Mouse (Mus musculus): ENCODE results near the gene Olfr1284. TPM values are rescaled to one million over a fixed set of nuclear protein-coding genes. Genes with fewer than 3 reads are reported as not detected.
"Not testable (repeated sequence)": the region's sequence is repeated elsewhere in the genome, so short reads cannot be mapped to it uniquely, and the experiment has no call there.

Olfr1284 gene
- polyA plus RNA-seq (2015; fragmentation: Nextera tagmentation; extraction: Ambion mirVana), result not detected in 2 replicates

DNA sequence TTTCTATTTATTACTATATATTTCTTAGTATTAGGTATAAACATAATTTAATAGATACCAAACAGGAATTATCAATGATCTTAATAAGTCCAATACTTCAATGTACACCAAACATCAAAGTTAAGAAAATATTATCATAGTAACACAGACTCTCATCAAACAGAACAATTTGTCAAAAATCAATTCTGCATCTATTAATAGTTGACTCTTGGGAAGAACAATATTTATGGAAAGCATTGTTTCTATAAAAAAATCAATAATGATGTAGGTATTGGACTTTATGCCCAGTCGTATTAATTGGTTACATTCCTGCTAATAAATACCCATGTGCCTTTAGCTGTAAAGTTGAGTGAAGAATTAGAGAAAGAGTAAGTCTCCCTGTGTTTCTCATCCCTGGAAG is at the start of gene Olfr1284:
TSS of gene Olfr1284 (plus strand) at position 301 of the 400 bp plus-strand sequence.
- ATAC-seq (ENCODE audit: low read depth), result no peak
- Histone ChIP-seq H3K4me2 (ENCODE audit: low read depth, low read length) (no peak within 1 kb of the TSS), H3K27ac (ENCODE audit: low read length) (no peak within 1 kb of the TSS), H3K9me3 (ENCODE audit: control insufficient read depth, low read length) (no peaks in the 10 kb centered on the region), H3K27me3 (ENCODE audit: control insufficient read depth, insufficient read depth, low read depth, low read length) (no peaks in the 10 kb centered on the region), H3K4me1 (replicated peaks; ENCODE audit: control insufficient read depth, insufficient read depth, low read length) (no peaks in the 10 kb centered on the region), H3K4me3 (ENCODE audit: low read length) (no peak within 1 kb of the TSS), H3K36me3 (ENCODE audit: control insufficient read depth, insufficient read depth, low read length) (no peaks in the 10 kb centered on the region), H3K9ac (ENCODE audit: low read length) (no peak within 1 kb of the TSS)
- 76% methylated on average over 1 of the region's 1 CpGs for WGBS

DNA sequence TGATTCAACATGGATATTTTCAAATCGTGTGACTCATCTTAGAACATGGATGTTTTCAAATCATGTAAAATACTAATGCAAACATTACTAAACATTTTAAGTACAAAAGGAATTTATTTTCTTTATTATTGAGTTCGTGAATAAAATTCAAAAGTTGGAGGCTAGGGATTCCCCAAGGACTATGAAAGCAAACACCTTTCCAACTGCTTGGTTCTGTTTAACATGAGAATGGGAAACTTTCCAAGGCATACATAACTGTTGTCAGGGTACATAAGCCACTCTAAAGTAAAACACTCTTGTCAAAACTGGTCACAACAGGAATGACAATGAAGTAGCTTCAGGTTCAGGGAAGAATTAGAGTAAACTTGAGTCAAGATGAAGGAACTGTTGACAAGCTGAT is 49.1 kb upstream of the Olfr1284 start, which contains the start of gene Olfr1281:
TSS of gene Olfr1281 (plus strand) at position 301 of the 400 bp plus-strand sequence.
- Histone ChIP-seq H3K27ac (ENCODE audit: low read length) (no peak within 1 kb of the TSS), H3K36me3 (ENCODE audit: control insufficient read depth, insufficient read depth, low read length) (no peaks in the 10 kb centered on the region), H3K9ac (ENCODE audit: low read length) (no peak within 1 kb of the TSS), H3K4me1 (replicated peaks; ENCODE audit: control insufficient read depth, insufficient read depth, low read length) (no peaks in the 10 kb centered on the region), H3K4me2 (ENCODE audit: low read depth, low read length) (no peak within 1 kb of the TSS), H3K27me3 (ENCODE audit: control insufficient read depth, insufficient read depth, low read depth, low read length) (no peaks in the 10 kb centered on the region), H3K4me3 (ENCODE audit: low read length) (no peak within 1 kb of the TSS), H3K9me3 (ENCODE audit: control insufficient read depth, low read length) (no peaks in the 10 kb centered on the region)
- ATAC-seq (ENCODE audit: low read depth), result no peak
- WGBS, result 63% methylated on average over 2 of the region's 2 CpGs

DNA sequence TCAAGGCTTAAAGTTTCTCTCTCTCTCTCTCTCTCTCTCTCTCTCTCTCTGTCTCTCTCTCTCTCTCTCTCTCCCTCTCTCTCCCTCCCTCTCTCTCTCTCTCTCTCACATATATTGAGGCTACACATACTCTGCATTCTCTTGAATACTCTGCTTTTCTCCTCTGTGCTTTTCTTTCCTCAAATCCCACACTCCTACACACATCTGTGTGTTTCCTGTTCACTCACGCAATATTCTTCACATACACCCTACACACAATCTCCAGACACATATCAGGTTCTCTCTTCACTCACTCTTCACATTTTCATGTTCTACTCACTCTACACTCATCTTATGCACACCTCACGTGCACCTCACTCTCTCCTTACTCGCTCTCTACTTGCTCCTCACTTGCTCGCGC is 41.6 kb upstream of the Olfr1284 start:
- H3K27me3 ChIP-seq (ENCODE audit: control insufficient read depth, insufficient read depth, low read depth, low read length); ATAC-seq (ENCODE audit: low read depth); H3K9ac ChIP-seq (ENCODE audit: low read length); H3K9me3 ChIP-seq (ENCODE audit: control insufficient read depth, low read length); H3K4me1 ChIP-seq (replicated peaks; ENCODE audit: control insufficient read depth, insufficient read depth, low read length); H3K36me3 ChIP-seq (ENCODE audit: control insufficient read depth, insufficient read depth, low read length); H3K27ac ChIP-seq (ENCODE audit: low read length); H3K4me2 ChIP-seq (ENCODE audit: low read depth, low read length); H3K4me3 ChIP-seq (ENCODE audit: low read length): not testable (repeated sequence)
- WGBS, result 84% methylated on average over 5 of the region's 5 CpGs

DNA sequence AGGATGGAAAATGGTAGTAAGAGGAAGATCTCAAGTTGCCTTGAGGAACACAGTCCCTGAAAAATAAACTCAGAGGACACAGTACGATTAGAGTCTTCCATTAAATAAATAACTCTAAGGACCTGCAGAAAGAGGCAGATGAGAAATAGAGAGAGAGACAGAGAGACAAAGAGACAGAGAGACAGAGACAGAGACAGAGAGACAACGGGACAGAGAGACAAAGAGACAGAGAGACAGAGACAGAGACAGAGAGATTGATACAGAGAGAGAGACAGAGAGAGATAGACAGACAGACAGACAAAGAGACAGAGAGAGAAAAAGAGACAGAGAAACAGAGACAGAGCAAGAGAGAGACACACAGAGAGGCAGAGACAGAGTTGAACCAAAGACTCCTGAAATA is 39.3 kb upstream of the Olfr1284 start, which contains the start of gene Olfr1282:
TSS of gene Olfr1282 (minus strand) at position 101 of the 400 bp plus-strand sequence.
- 51% methylated on average over 2 of the region's 2 CpGs for WGBS
- Histone ChIP-seq H3K27me3 (ENCODE audit: control insufficient read depth, insufficient read depth, low read depth, low read length) (no peaks in the 10 kb centered on the region), H3K4me1 (replicated peaks; ENCODE audit: control insufficient read depth, insufficient read depth, low read length) (no peaks in the 10 kb centered on the region), H3K36me3 (ENCODE audit: control insufficient read depth, insufficient read depth, low read length) (no peaks in the 10 kb centered on the region), H3K4me2 (ENCODE audit: low read depth, low read length) (no peak within 1 kb of the TSS), H3K9ac (ENCODE audit: low read length) (no peak within 1 kb of the TSS), H3K9me3 (ENCODE audit: control insufficient read depth, low read length) (no peaks in the 10 kb centered on the region), H3K27ac (ENCODE audit: low read length) (no peak within 1 kb of the TSS), H3K4me3 (ENCODE audit: low read length) (no peak within 1 kb of the TSS)
- no peak for ATAC-seq (ENCODE audit: low read depth)

DNA sequence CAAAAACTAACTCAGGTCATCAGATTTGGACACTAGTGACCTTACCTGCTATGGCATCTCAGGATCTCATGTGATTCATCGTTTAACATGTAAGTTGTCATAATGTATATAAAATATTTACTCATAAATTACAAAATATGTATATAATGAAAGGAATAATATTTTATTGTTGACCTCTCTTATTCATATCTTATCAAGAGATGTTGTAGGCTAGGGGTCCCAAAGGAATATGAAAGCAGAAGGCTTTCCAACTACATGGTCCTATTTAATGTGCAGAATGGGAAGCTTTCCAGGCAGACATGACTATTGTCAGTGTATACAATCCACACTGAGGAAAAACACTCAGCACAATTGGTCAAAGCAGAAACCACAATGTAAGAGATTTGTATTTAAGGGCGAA is 8.8 kb upstream of the Olfr1284 start, which contains the start of gene Olfr1283:
TSS of gene Olfr1283 (plus strand) at position 301 of the 400 bp plus-strand sequence.
- Histone ChIP-seq H3K9me3 (ENCODE audit: control insufficient read depth, low read length) (no peaks in the 10 kb centered on the region), H3K27me3 (ENCODE audit: control insufficient read depth, insufficient read depth, low read depth, low read length) (no peaks in the 10 kb centered on the region), H3K4me3 (ENCODE audit: low read length) (no peak within 1 kb of the TSS), H3K4me2 (ENCODE audit: low read depth, low read length) (no peak within 1 kb of the TSS), H3K36me3 (ENCODE audit: control insufficient read depth, insufficient read depth, low read length) (no peaks in the 10 kb centered on the region), H3K9ac (ENCODE audit: low read length) (no peak within 1 kb of the TSS), H3K4me1 (replicated peaks; ENCODE audit: control insufficient read depth, insufficient read depth, low read length) (no peaks in the 10 kb centered on the region), H3K27ac (ENCODE audit: low read length) (no peak within 1 kb of the TSS)
- no peak for ATAC-seq (ENCODE audit: low read depth)
- 67% methylated on average over 2 of the region's 2 CpGs for WGBS

DNA sequence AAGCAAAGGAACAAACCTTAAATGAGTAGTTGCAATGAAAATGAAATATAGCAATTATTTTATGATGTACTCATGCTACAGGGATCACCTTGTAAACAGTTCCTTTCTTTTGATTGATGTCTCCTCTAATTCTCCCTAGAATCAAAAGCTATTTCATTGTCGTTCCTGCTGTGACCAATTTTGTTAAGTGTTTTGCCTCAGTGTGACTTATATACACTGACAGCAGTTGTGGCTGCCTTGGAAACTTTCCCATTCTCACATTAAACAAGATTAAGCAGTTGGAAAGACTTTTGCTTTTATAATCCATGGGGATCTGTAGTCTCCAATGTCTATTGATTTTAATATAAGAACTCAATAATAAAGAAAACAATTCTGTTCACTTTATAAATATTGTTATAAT is 47.6 kb downstream of the Olfr1284 start, which contains the start of gene Olfr1286:
TSS of gene Olfr1286 (minus strand) at position 185 of the 400 bp plus-strand sequence.
- Histone ChIP-seq H3K36me3 (ENCODE audit: control insufficient read depth, insufficient read depth, low read length) (no peaks in the 10 kb centered on the region), H3K27ac (ENCODE audit: low read length) (no peak within 1 kb of the TSS), H3K9ac (ENCODE audit: low read length) (no peak within 1 kb of the TSS), H3K4me1 (replicated peaks; ENCODE audit: control insufficient read depth, insufficient read depth, low read length) (no peaks in the 10 kb centered on the region), H3K4me3 (ENCODE audit: low read length) (no peak within 1 kb of the TSS), H3K9me3 (ENCODE audit: control insufficient read depth, low read length) (no peaks in the 10 kb centered on the region), H3K27me3 (ENCODE audit: control insufficient read depth, insufficient read depth, low read depth, low read length) (no peaks in the 10 kb centered on the region), H3K4me2 (ENCODE audit: low read depth, low read length) (no peak within 1 kb of the TSS)
- WGBS, result 62% methylated on average over 1 of the region's 1 CpGs
- ATAC-seq (ENCODE audit: low read depth), result no peak

Other genes with a start within 250 kb of the Olfr1284 start
- gene Gm15130, start 222.6 kb upstream of the Olfr1284 start, polyA plus RNA-seq (2015; fragmentation: Nextera tagmentation; extraction: Ambion mirVana), result not detected in 2 replicates
- gene 4930430A15Rik, start 145.9 kb upstream of the Olfr1284 start, polyA plus RNA-seq (2015; fragmentation: Nextera tagmentation; extraction: Ambion mirVana), result not detected in 2 replicates
- not detected in 2 replicates for gene Olfr1275, start 140.2 kb upstream of the Olfr1284 start, polyA plus RNA-seq (2015; fragmentation: Nextera tagmentation; extraction: Ambion mirVana)
- gene Olfr1276, start 121.0 kb upstream of the Olfr1284 start, polyA plus RNA-seq (2015; fragmentation: Nextera tagmentation; extraction: Ambion mirVana), result not detected in 2 replicates
- not detected in 2 replicates for gene Olfr1277, start 101.4 kb upstream of the Olfr1284 start, polyA plus RNA-seq (2015; fragmentation: Nextera tagmentation; extraction: Ambion mirVana)
- gene Olfr1278, start 85.4 kb upstream of the Olfr1284 start, polyA plus RNA-seq (2015; fragmentation: Nextera tagmentation; extraction: Ambion mirVana), result not detected in 2 replicates
- gene Olfr1279, start 74.9 kb upstream of the Olfr1284 start, polyA plus RNA-seq (2015; fragmentation: Nextera tagmentation; extraction: Ambion mirVana), result not detected in 2 replicates
- not detected in 2 replicates for gene Olfr1280, start 61.5 kb upstream of the Olfr1284 start, polyA plus RNA-seq (2015; fragmentation: Nextera tagmentation; extraction: Ambion mirVana)
- gene Olfr1281, start 49.0 kb upstream of the Olfr1284 start, polyA plus RNA-seq (2015; fragmentation: Nextera tagmentation; extraction: Ambion mirVana), result not detected in 2 replicates
- not detected in 2 replicates for gene Olfr1282, start 39.4 kb upstream of the Olfr1284 start, polyA plus RNA-seq (2015; fragmentation: Nextera tagmentation; extraction: Ambion mirVana)
- gene Olfr1283, start 8.7 kb upstream of the Olfr1284 start, polyA plus RNA-seq (2015; fragmentation: Nextera tagmentation; extraction: Ambion mirVana), result not detected in 2 replicates
- not detected in 2 replicates for gene Olfr1286, start 47.6 kb downstream of the Olfr1284 start, polyA plus RNA-seq (2015; fragmentation: Nextera tagmentation; extraction: Ambion mirVana)
- gene Olfr1287, start 73.6 kb downstream of the Olfr1284 start, polyA plus RNA-seq (2015; fragmentation: Nextera tagmentation; extraction: Ambion mirVana), result not detected in 2 replicates
- gene Olfr1288, start 98.6 kb downstream of the Olfr1284 start, polyA plus RNA-seq (2015; fragmentation: Nextera tagmentation; extraction: Ambion mirVana), result not detected in 2 replicates
- not detected in 2 replicates for gene Olfr1289, start 105.3 kb downstream of the Olfr1284 start, polyA plus RNA-seq (2015; fragmentation: Nextera tagmentation; extraction: Ambion mirVana)
- not detected in 2 replicates for gene Olfr1290, start 118.3 kb downstream of the Olfr1284 start, polyA plus RNA-seq (2015; fragmentation: Nextera tagmentation; extraction: Ambion mirVana)
- not detected in 2 replicates for gene Olfr1291-ps1, start 121.7 kb downstream of the Olfr1284 start, polyA plus RNA-seq (2015; fragmentation: Nextera tagmentation; extraction: Ambion mirVana)
- not detected in 2 replicates for gene Olfr1293-ps, start 149.7 kb downstream of the Olfr1284 start, polyA plus RNA-seq (2015; fragmentation: Nextera tagmentation; extraction: Ambion mirVana)
- not detected in 2 replicates for gene Olfr1294, start 164.8 kb downstream of the Olfr1284 start, polyA plus RNA-seq (2015; fragmentation: Nextera tagmentation; extraction: Ambion mirVana)
- gene Olfr1295, start 194.2 kb downstream of the Olfr1284 start, polyA plus RNA-seq (2015; fragmentation: Nextera tagmentation; extraction: Ambion mirVana), result not detected in 2 replicates

Measured in lung, embryonic 16.5 days (tissue).